Mouse (Mus musculus): Measurements from ENCODE around the gene Nbr1. TPM values are rescaled to one million over a fixed set of nuclear protein-coding genes. Genes with fewer than 3 reads are reported as not detected.
A peak's percentile ranks its signal among the peaks of the same experiment; 100 is the strongest.

Gene Nbr1
- polyA plus RNA-seq, 1 experiment from 2014 or later: 34.5 TPM

- TF ChIP-seq EP300 (optimal IDR thresholded peaks at IDR 0.05) (no peak), CTCF (IDR thresholded peaks at IDR 0.05; ENCODE audit: low read depth) (no peak)
- no peaks in the 10 kb centered on the region for H3K27me3 ChIP-seq (ENCODE audit: control insufficient read depth, insufficient read depth, low read length)
- no peaks in the 10 kb centered on the region for H3K4me1 ChIP-seq (replicated peaks; ENCODE audit: control insufficient read depth, insufficient read depth)
- no peak overlapping the region for H3K4me2 ChIP-seq (replicated peaks; ENCODE audit: low read depth)
- H3K36me3 ChIP-seq (ENCODE audit: control insufficient read depth, insufficient read depth, low read length): no peaks in the 10 kb centered on the region
- no peak overlapping the region for H3K9ac ChIP-seq (ENCODE audit: low read length)
- H3K27ac ChIP-seq (replicated peaks): no peak overlapping the region
- H3K9me3 ChIP-seq (ENCODE audit: control insufficient read depth, low read length): no peaks in the 10 kb centered on the region
- DNase-seq (ENCODE audit: low spot score) (no peak), ATAC-seq (ENCODE audit: low FRiP score, low TSS enrichment) (no peak)
- WGBS: 94% methylated on average over 10 of the region's 10 CpGs
- no peak overlapping the region for H3K4me3 ChIP-seq (ENCODE audit: low read depth, low read length)
Measured at GRCm38 (mm10) chr11:101525056-101525455, 26.9 kb upstream of the Nbr1 start.

GRCm38 (mm10) chr11:101525936-101526595 is 25.9 kb upstream of the Nbr1 start:
- no peak overlapping the region for H3K27ac ChIP-seq (replicated peaks)
- ATAC-seq (ENCODE audit: low FRiP score, low TSS enrichment) (no peak), DNase-seq (ENCODE audit: low spot score) (no peak)
- no peaks in the 10 kb centered on the region for H3K36me3 ChIP-seq (ENCODE audit: control insufficient read depth, insufficient read depth, low read length)
- no peak overlapping the region for H3K4me2 ChIP-seq (replicated peaks; ENCODE audit: low read depth)
- no peak overlapping the region for H3K9ac ChIP-seq (ENCODE audit: low read length)
- WGBS: 91% methylated on average over 9 of the region's 9 CpGs
- no peaks in the 10 kb centered on the region for H3K27me3 ChIP-seq (ENCODE audit: control insufficient read depth, insufficient read depth, low read length)
- H3K9me3 ChIP-seq (ENCODE audit: control insufficient read depth, low read length): no peaks in the 10 kb centered on the region
- H3K4me3 ChIP-seq (ENCODE audit: low read depth, low read length): no peak overlapping the region
- no peaks in the 10 kb centered on the region for H3K4me1 ChIP-seq (replicated peaks; ENCODE audit: control insufficient read depth, insufficient read depth)
- TF ChIP-seq EP300 (optimal IDR thresholded peaks at IDR 0.05) (no peak), CTCF (IDR thresholded peaks at IDR 0.05; ENCODE audit: low read depth) (no peak)

- Histone ChIP-seq H3K27me3 (ENCODE audit: control insufficient read depth, insufficient read depth, low read length) (no peaks in the 10 kb centered on the region), H3K4me3 (ENCODE audit: low read depth, low read length) (no peak overlapping the region), H3K27ac (replicated peaks) (no peak overlapping the region), H3K9me3 (ENCODE audit: control insufficient read depth, low read length) (no peaks in the 10 kb centered on the region), H3K4me2 (replicated peaks; ENCODE audit: low read depth) (no peak overlapping the region), H3K36me3 (ENCODE audit: control insufficient read depth, insufficient read depth, low read length) (no peaks in the 10 kb centered on the region), H3K4me1 (replicated peaks; ENCODE audit: control insufficient read depth, insufficient read depth) (no peaks in the 10 kb centered on the region), H3K9ac (ENCODE audit: low read length) (no peak overlapping the region)
- DNase-seq (ENCODE audit: low spot score): no peak
- WGBS: 84% methylated on average over 4 of the region's 4 CpGs
- no peak for TF ChIP-seq CTCF (IDR thresholded peaks at IDR 0.05; ENCODE audit: low read depth)
- ATAC-seq (ENCODE audit: low FRiP score, low TSS enrichment): no peak
Measured at GRCm38 (mm10) chr11:101526686-101527085, 25.3 kb upstream of the Nbr1 start.

- peak; percentile 72 for ATAC-seq (ENCODE audit: low FRiP score, low TSS enrichment)
- H3K9me3 ChIP-seq (ENCODE audit: control insufficient read depth, low read length): no peaks in the 10 kb centered on the region
- TF ChIP-seq CTCF (IDR thresholded peaks at IDR 0.05; ENCODE audit: low read depth) (no peak), EP300 (optimal IDR thresholded peaks at IDR 0.05) (no peak)
- no peaks in the 10 kb centered on the region for H3K27me3 ChIP-seq (ENCODE audit: control insufficient read depth, insufficient read depth, low read length)
- H3K4me2 ChIP-seq (replicated peaks; ENCODE audit: low read depth): no peak overlapping the region
- WGBS: 74% methylated on average over 9 of the region's 9 CpGs
- peak; percentile 25 for DNase-seq (ENCODE audit: low spot score)
- peak overlapping the region; percentile 9; the same call in 1 of the 2 replicates for H3K27ac ChIP-seq (replicated peaks)
- no peaks in the 10 kb centered on the region for H3K4me1 ChIP-seq (replicated peaks; ENCODE audit: control insufficient read depth, insufficient read depth)
- no peaks in the 10 kb centered on the region for H3K36me3 ChIP-seq (ENCODE audit: control insufficient read depth, insufficient read depth, low read length)
- H3K9ac ChIP-seq (ENCODE audit: low read length): no peak overlapping the region
- no peak overlapping the region for H3K4me3 ChIP-seq (ENCODE audit: low read depth, low read length)
Measured at GRCm38 (mm10) chr11:101543533-101543932, 8.4 kb upstream of the Nbr1 start.

- Histone ChIP-seq H3K27me3 (ENCODE audit: control insufficient read depth, insufficient read depth, low read length) (no peaks in the 10 kb centered on the region), H3K27ac (replicated peaks) (0 out of 2 replicates have a peak overlapping the region, but pooled peaks have one; percentile 9), H3K4me2 (replicated peaks; ENCODE audit: low read depth) (no peak overlapping the region), H3K9ac (ENCODE audit: low read length) (no peak overlapping the region), H3K4me3 (ENCODE audit: low read depth, low read length) (no peak overlapping the region), H3K36me3 (ENCODE audit: control insufficient read depth, insufficient read depth, low read length) (no peaks in the 10 kb centered on the region), H3K4me1 (replicated peaks; ENCODE audit: control insufficient read depth, insufficient read depth) (no peaks in the 10 kb centered on the region), H3K9me3 (ENCODE audit: control insufficient read depth, low read length) (no peaks in the 10 kb centered on the region)
- TF ChIP-seq EP300 (optimal IDR thresholded peaks at IDR 0.05) (no peak), CTCF (IDR thresholded peaks at IDR 0.05; ENCODE audit: low read depth) (no peak)
- no peak for ATAC-seq (ENCODE audit: low FRiP score, low TSS enrichment)
- DNase-seq (ENCODE audit: low spot score): no peak
- 58% methylated on average over 1 of the region's 1 CpGs for WGBS
Measured at GRCm38 (mm10) chr11:101544132-101544531, 7.8 kb upstream of the Nbr1 start.

GRCm38 (mm10) chr11:101548526-101548925 is 3.4 kb upstream of the Nbr1 start:
- no peak for TF ChIP-seq CTCF (IDR thresholded peaks at IDR 0.05; ENCODE audit: low read depth)
- TF ChIP-seq EP300 (optimal IDR thresholded peaks at IDR 0.05): no peak
- no peaks in the 10 kb centered on the region for H3K9me3 ChIP-seq (ENCODE audit: control insufficient read depth, low read length)
- ATAC-seq (ENCODE audit: low FRiP score, low TSS enrichment): no peak
- no peak overlapping the region for H3K27ac ChIP-seq (replicated peaks)
- no peaks in the 10 kb centered on the region for H3K36me3 ChIP-seq (ENCODE audit: control insufficient read depth, insufficient read depth, low read length)
- no peak overlapping the region for H3K4me3 ChIP-seq (ENCODE audit: low read depth, low read length)
- H3K4me2 ChIP-seq (replicated peaks; ENCODE audit: low read depth): no peak overlapping the region
- no peaks in the 10 kb centered on the region for H3K27me3 ChIP-seq (ENCODE audit: control insufficient read depth, insufficient read depth, low read length)
- no peaks in the 10 kb centered on the region for H3K4me1 ChIP-seq (replicated peaks; ENCODE audit: control insufficient read depth, insufficient read depth)
- no peak overlapping the region for H3K9ac ChIP-seq (ENCODE audit: low read length)
- no peak for DNase-seq (ENCODE audit: low spot score)

Data from stomach, postnatal 0 days (tissue).